Mouse (Mus musculus) liver, postnatal 0 days (tissue): ENCODE measurements around the gene Prl2a1.

Experiments
- CTCF ChIP-seq: sonication (generic); IDR thresholded peaks from 2 replicates; pipeline ENCODE4 v1.5.1; 2016; ENCODE audit warnings: antibody characterized with exemption, low read depth
- EP300 ChIP-seq: IDR thresholded peaks from 2 replicates; pipeline ENCODE4 v1.6.1; 2016; ENCODE audit warnings: antibody characterized with exemption, low read depth, mild to moderate bottlenecking

DNA sequence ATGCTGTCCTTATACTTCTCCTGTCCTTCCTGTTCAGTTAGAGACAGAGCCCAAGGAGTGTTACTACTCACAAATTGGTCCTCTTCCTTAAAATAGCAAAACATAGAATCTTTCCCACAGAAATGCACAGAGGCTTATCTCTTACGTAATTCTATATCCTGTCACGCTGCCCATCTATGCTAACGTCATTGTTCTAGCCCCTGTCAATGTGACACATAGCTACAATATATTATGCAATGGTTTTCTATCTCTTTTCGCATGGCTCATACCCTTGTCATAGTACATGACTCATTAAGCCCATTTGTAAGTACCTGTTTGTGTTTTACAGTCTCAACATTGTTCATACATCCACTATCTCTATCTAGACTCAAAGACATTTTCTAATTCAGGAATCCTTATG is 2.2 kb upstream of the Prl2a1 start:
- TF ChIP-seq CTCF (no peak), EP300 (no peak)
